Mouse (Mus musculus) limb, embryonic 15.5 days (tissue): Measurements from ENCODE around the gene Olfr1026. TPM values are rescaled to one million over a fixed set of nuclear protein-coding genes. Genes with fewer than 3 reads are reported as not detected.

ENCODE experiments used
- ATAC-seq: fragments of 200-750 bp; cut with Nextera tagmentation; 2 replicates; pipeline ENCODE4 v1.8.0; 2017; ENCODE audit warnings: low read depth, moderate TSS enrichment; ENCODE audit not compliant: insufficient number of reproducible peaks, low FRiP score, low TSS enrichment
- H3K27ac ChIP-seq: fragments of 300-500 bp; sonication (generic); 2 replicates; pipeline ENCODE4 v1.5.1; 2015; ENCODE audit warnings: moderate library complexity, mild to moderate bottlenecking, inconsistent platforms
- H3K27me3 ChIP-seq: fragments of 300-500 bp; sonication (generic); 2 replicates; pipeline ENCODE4 v1.6.1; 2015; ENCODE audit warnings: inconsistent platforms
- H3K36me3 ChIP-seq: fragments of 300-500 bp; sonication (generic); 2 replicates; pipeline ENCODE4 v1.6.1; 2015; ENCODE audit warnings: inconsistent platforms
- H3K4me1 ChIP-seq: fragments of 300-500 bp; sonication (generic); 2 replicates; pipeline ENCODE4 v1.6.1; 2015; ENCODE audit warnings: inconsistent platforms
- H3K4me2 ChIP-seq: fragments of 300-500 bp; sonication (generic); 2 replicates; pipeline ENCODE4 v1.6.1; 2015; ENCODE audit warnings: mild to moderate bottlenecking, inconsistent platforms
- H3K4me3 ChIP-seq: fragments of 300-500 bp; sonication (generic); 2 replicates; pipeline ENCODE4 v1.5.1; 2015; ENCODE audit warnings: mild to moderate bottlenecking, inconsistent platforms
- H3K9ac ChIP-seq: fragments of 300-500 bp; sonication (generic); 2 replicates; pipeline ENCODE4 v1.6.1; 2015; ENCODE audit warnings: inconsistent platforms
- H3K9me3 ChIP-seq: fragments of 300-500 bp; sonication (generic); 2 replicates; pipeline ENCODE4 v1.6.1; 2016; ENCODE audit warnings: inconsistent platforms
- WGBS: fragments of 180-500 bp; shearing (Covaris S2); methylation state at CpG from one replicate; pipeline ENCODE4 v1.1.7; 2015; 5-methylcytosine and 5-hydroxymethylcytosine counted together
- polyA plus RNA-seq: library from polyadenylated mRNA; unstranded; fragments of >200 nt; fragmentation: Nextera tagmentation; extraction: Ambion mirVana; gene quantifications from 2 replicates; pipeline ENCODE4 v1.2.1, GENCODE M21; 2015

The Olfr1026 gene
- not detected in 2 replicates for polyA plus RNA-seq

- H3K27ac ChIP-seq = no peak within 1 kb of the TSS
- no peaks in the 10 kb centered on the region for H3K9me3 ChIP-seq
- no peak within 1 kb of the TSS for H3K4me3 ChIP-seq
- WGBS = 85% methylated on average over 3 of the region's 3 CpGs
- H3K4me2 ChIP-seq = no peak within 1 kb of the TSS
- no peaks in the 10 kb centered on the region for H3K27me3 ChIP-seq
- H3K4me1 ChIP-seq = no peaks in the 10 kb centered on the region
- no peak for ATAC-seq
- no peak within 1 kb of the TSS for H3K9ac ChIP-seq
- H3K36me3 ChIP-seq = no peaks in the 10 kb centered on the region
Observed at GRCm38 (mm10) chr2:85921258-85921657, at the start of gene Olfr1026. Gene Olfr1026, plus strand, starts transcription at chr2:85921558.

- Histone ChIP-seq H3K27me3 (no peaks in the 10 kb centered on the region), H3K4me1 (no peaks in the 10 kb centered on the region), H3K9me3 (no peaks in the 10 kb centered on the region), H3K9ac (no peak within 1 kb of the TSS), H3K36me3 (no peaks in the 10 kb centered on the region), H3K4me3 (no peak within 1 kb of the TSS), H3K27ac (no peak within 1 kb of the TSS), H3K4me2 (no peak within 1 kb of the TSS)
- WGBS = 79% methylated on average over 2 of the region's 2 CpGs
- ATAC-seq = no peak
Observed at GRCm38 (mm10) chr2:85885340-85885739, 36.0 kb upstream of the Olfr1026 start, which contains the start of gene Olfr1023. Gene Olfr1023, plus strand, starts transcription at chr2:85885640.

- 83% methylated on average over 3 of the region's 3 CpGs for WGBS
- H3K4me2 ChIP-seq = no peak within 1 kb of the TSS
- no peaks in the 10 kb centered on the region for H3K36me3 ChIP-seq
- H3K27me3 ChIP-seq = no peaks in the 10 kb centered on the region
- no peak within 1 kb of the TSS for H3K4me3 ChIP-seq
- no peak for ATAC-seq
- no peak within 1 kb of the TSS for H3K9ac ChIP-seq
- no peaks in the 10 kb centered on the region for H3K4me1 ChIP-seq
- H3K9me3 ChIP-seq = no peaks in the 10 kb centered on the region
- H3K27ac ChIP-seq = no peak within 1 kb of the TSS
Observed at GRCm38 (mm10) chr2:85904952-85905351, 16.4 kb upstream of the Olfr1026 start, which contains the start of gene Olfr1024. Gene Olfr1024, minus strand, starts transcription at chr2:85905052.

- no peak for ATAC-seq
- no peak overlapping the region for H3K4me2 ChIP-seq
Observed at GRCm38 (mm10) chr2:85913197-85913596, 8.2 kb upstream of the Olfr1026 start.

GRCm38 (mm10) chr2:85914893-85915292 is 6.5 kb upstream of the Olfr1026 start, which contains the start of gene Olfr1025-ps1:
Gene Olfr1025-ps1, plus strand, starts transcription at chr2:85915193.
- Histone ChIP-seq H3K9me3 (no peaks in the 10 kb centered on the region), H3K27me3 (no peaks in the 10 kb centered on the region), H3K4me1 (no peaks in the 10 kb centered on the region), H3K27ac (no peak within 1 kb of the TSS), H3K36me3 (no peaks in the 10 kb centered on the region), H3K4me2 (no peak within 1 kb of the TSS), H3K4me3 (no peak within 1 kb of the TSS), H3K9ac (no peak within 1 kb of the TSS)
- ATAC-seq = no peak
- WGBS = 49% methylated on average over 1 of the region's 1 CpGs

More at GRCm38 (mm10) chr2:85913197-85913596, 8.2 kb upstream of the Olfr1026 start:
- Histone ChIP-seq H3K36me3 (no peaks in the 10 kb centered on the region), H3K4me1 (no peaks in the 10 kb centered on the region), H3K9me3 (no peaks in the 10 kb centered on the region), H3K9ac (no peak overlapping the region), H3K4me3 (no peak overlapping the region), H3K27ac (no peak overlapping the region), H3K27me3 (no peaks in the 10 kb centered on the region)

- WGBS = 78% methylated on average over 1 of the region's 1 CpGs
- Histone ChIP-seq H3K4me2 (no peak within 1 kb of the TSS), H3K27ac (no peak within 1 kb of the TSS), H3K27me3 (no peaks in the 10 kb centered on the region), H3K4me3 (no peak within 1 kb of the TSS), H3K4me1 (no peaks in the 10 kb centered on the region), H3K36me3 (no peaks in the 10 kb centered on the region), H3K9me3 (no peaks in the 10 kb centered on the region), H3K9ac (no peak within 1 kb of the TSS)
- ATAC-seq = no peak
Observed at GRCm38 (mm10) chr2:85950137-85950536, 28.8 kb downstream of the Olfr1026 start, which contains the start of gene Olfr1028. Gene Olfr1028, plus strand, starts transcription at chr2:85950437.

GRCm38 (mm10) chr2:85973595-85973994 is 52.2 kb downstream of the Olfr1026 start, which contains the start of gene Olfr1029:
Gene Olfr1029, plus strand, starts transcription at chr2:85973895.
- Histone ChIP-seq H3K36me3 (no peaks in the 10 kb centered on the region), H3K4me2 (no peak within 1 kb of the TSS), H3K4me1 (no peaks in the 10 kb centered on the region), H3K4me3 (no peak within 1 kb of the TSS), H3K9me3 (no peaks in the 10 kb centered on the region), H3K27me3 (no peaks in the 10 kb centered on the region), H3K27ac (no peak within 1 kb of the TSS), H3K9ac (no peak within 1 kb of the TSS)
- no peak for ATAC-seq
- 92% methylated on average over 2 of the region's 2 CpGs for WGBS

Other genes starting within 250 kb of the Olfr1026 start
- gene Olfr1006, start 242.8 kb upstream of the Olfr1026 start, polyA plus RNA-seq = not detected in 2 replicates
- gene Olfr1008, start 232.1 kb upstream of the Olfr1026 start, polyA plus RNA-seq = not detected in 2 replicates
- gene Olfr1009, start 206.1 kb upstream of the Olfr1026 start, polyA plus RNA-seq = not detected in 2 replicates
- not detected in 2 replicates for gene Olfr1012, start 158.8 kb upstream of the Olfr1026 start, polyA plus RNA-seq
- not detected in 2 replicates for gene Olfr1013, start 154.5 kb upstream of the Olfr1026 start, polyA plus RNA-seq
- gene Olfr1014, start 148.8 kb upstream of the Olfr1026 start, polyA plus RNA-seq = not detected in 2 replicates
- gene Olfr1015, start 139.5 kb upstream of the Olfr1026 start, polyA plus RNA-seq = not detected in 2 replicates
- not detected in 2 replicates for gene Olfr1016, start 119.0 kb upstream of the Olfr1026 start, polyA plus RNA-seq
- not detected in 2 replicates for gene Olfr1018, start 103.1 kb upstream of the Olfr1026 start, polyA plus RNA-seq
- gene Olfr1019, start 76.1 kb upstream of the Olfr1026 start, polyA plus RNA-seq = not detected in 2 replicates
- not detected in 2 replicates for gene Olfr1020, start 74.5 kb upstream of the Olfr1026 start, polyA plus RNA-seq
- not detected in 2 replicates for gene Olfr1022, start 53.0 kb upstream of the Olfr1026 start, polyA plus RNA-seq
- gene Olfr1023, start 35.9 kb upstream of the Olfr1026 start, polyA plus RNA-seq = not detected in 2 replicates
- gene Olfr1024, start 16.5 kb upstream of the Olfr1026 start, polyA plus RNA-seq = not detected in 2 replicates
- gene Olfr1025-ps1, start 6.4 kb upstream of the Olfr1026 start, polyA plus RNA-seq = not detected in 2 replicates
- not detected in 2 replicates for gene Olfr1028, start 28.9 kb downstream of the Olfr1026 start, polyA plus RNA-seq
- gene Olfr1029, start 52.3 kb downstream of the Olfr1026 start, polyA plus RNA-seq = not detected in 2 replicates
- not detected in 2 replicates for gene Olfr1030, start 57.7 kb downstream of the Olfr1026 start, polyA plus RNA-seq
- not detected in 2 replicates for gene Olfr1031, start 68.7 kb downstream of the Olfr1026 start, polyA plus RNA-seq
- not detected in 2 replicates for gene Olfr1032, start 84.0 kb downstream of the Olfr1026 start, polyA plus RNA-seq
- gene Olfr1033, start 99.1 kb downstream of the Olfr1026 start, polyA plus RNA-seq = 1.6 TPM in 2 replicates
- gene Olfr1034, start 124.3 kb downstream of the Olfr1026 start, polyA plus RNA-seq = 0.04 TPM in 1 of 2 replicates, not detected in the other
- not detected in 2 replicates for gene Olfr1036, start 152.4 kb downstream of the Olfr1026 start, polyA plus RNA-seq
- gene Olfr1037, start 165.8 kb downstream of the Olfr1026 start, polyA plus RNA-seq = not detected in 2 replicates
- gene Olfr1039, start 214.4 kb downstream of the Olfr1026 start, polyA plus RNA-seq = not detected in 2 replicates
- gene Olfr1040, start 225.2 kb downstream of the Olfr1026 start, polyA plus RNA-seq = not detected in 2 replicates
- not detected in 2 replicates for gene Olfr1042, start 240.3 kb downstream of the Olfr1026 start, polyA plus RNA-seq
- not detected in 2 replicates for gene Olfr1043, start 246.0 kb downstream of the Olfr1026 start, polyA plus RNA-seq